Mouse (Mus musculus) midbrain, embryonic 14.5 days (tissue): Measurements from ENCODE around the gene Mgat1. TPM values are rescaled to one million over a fixed set of nuclear protein-coding genes. Genes with fewer than 3 reads are reported as not detected.

ENCODE experiments used
- polyA plus RNA-seq: library from polyadenylated mRNA; unstranded; fragments of >200 nt; fragmentation: Nextera tagmentation; extraction: Ambion mirVana; gene quantifications from 2 replicates; pipeline ENCODE4 v1.2.1, GENCODE M21; 2014

Mgat1 gene
- polyA plus RNA-seq, 1 experiment from 2014 or later, result 27.0 TPM

Other genes with a start within 250 kb of the Mgat1 start
- 0.04 and 0.46 TPM in 2 replicates for gene 9930111J21Rik2, start 192.9 kb upstream of the Mgat1 start, polyA plus RNA-seq
- 0.76 TPM in 1 of 2 replicates, not detected in the other for gene Tgtp2, start 180.0 kb upstream of the Mgat1 start, polyA plus RNA-seq
- gene Ifi47, start 167.6 kb upstream of the Mgat1 start, polyA plus RNA-seq, result 0.16 and 3.5 TPM in 2 replicates
- not detected in 2 replicates for gene Olfr1396, start 129.3 kb upstream of the Mgat1 start, polyA plus RNA-seq
- gene Olfr1395, start 101.9 kb upstream of the Mgat1 start, polyA plus RNA-seq, result not detected in 2 replicates
- not detected in 2 replicates for gene Olfr1394, start 89.8 kb upstream of the Mgat1 start, polyA plus RNA-seq
- not detected in 2 replicates for gene Btnl9, start 57.0 kb upstream of the Mgat1 start, polyA plus RNA-seq
- gene Zfp62, start 40.9 kb upstream of the Mgat1 start, polyA plus RNA-seq, result 37.3 and 61.7 TPM in 2 replicates
- 0.22 TPM in 1 of 2 replicates, not detected in the other for gene Olfr1393, start 34.1 kb downstream of the Mgat1 start, polyA plus RNA-seq
- gene Olfr1392, start 41.1 kb downstream of the Mgat1 start, polyA plus RNA-seq, result 0.07 TPM in 1 of 2 replicates, not detected in the other
- gene Olfr10, start 60.5 kb downstream of the Mgat1 start, polyA plus RNA-seq, result not detected in 2 replicates
- gene Olfr1391, start 78.6 kb downstream of the Mgat1 start, polyA plus RNA-seq, result not detected in 2 replicates
- not detected in 2 replicates for gene Olfr1390, start 91.0 kb downstream of the Mgat1 start, polyA plus RNA-seq
- not detected in 2 replicates for gene Olfr1389, start 178.9 kb downstream of the Mgat1 start, polyA plus RNA-seq
- 0.09 TPM in 2 replicates for gene Olfr1388, start 192.4 kb downstream of the Mgat1 start, polyA plus RNA-seq
- gene Olfr1387, start 211.2 kb downstream of the Mgat1 start, polyA plus RNA-seq, result not detected in 2 replicates
- not detected in 2 replicates for gene Olfr1386, start 220.9 kb downstream of the Mgat1 start, polyA plus RNA-seq
- not detected in 2 replicates for gene Olfr1385, start 244.9 kb downstream of the Mgat1 start, polyA plus RNA-seq